Mouse (Mus musculus): ENCODE data around the gene Polr3gl.

GRCm38 (mm10) chr3:96636448-96636847, 42.5 kb upstream of the Polr3gl start:
- TF ChIP-seq POLR2A (IDR thresholded peaks at IDR 0.05; ENCODE audit: extremely low read depth, insufficient read depth, low read length): no peak
- TF ChIP-seq CTCF (IDR thresholded peaks at IDR 0.05; ENCODE audit: low read depth, low read length): no peak

Data from liver, adult 2 months (tissue).